Mouse (Mus musculus): Measurements from ENCODE around the gene Trim44. TPM values are rescaled to one million over a fixed set of nuclear protein-coding genes. Genes with fewer than 3 reads are reported as not detected.

Trim44 gene
- polyA plus RNA-seq, 1 experiment: 35.6 TPM

- no peak for DNase-seq
- Histone ChIP-seq H3K4me1 (replicated peaks; ENCODE audit: control insufficient read depth, insufficient read depth, low read length) (peaks cover 3% of the 10 kb centered on the region; the same call in 1 of the 2 replicates), H3K4me3 (ENCODE audit: control insufficient read depth, insufficient read depth, low read length) (no peak overlapping the region), H3K27me3 (ENCODE audit: control insufficient read depth, insufficient read depth, low read length) (no peaks in the 10 kb centered on the region), H3K27ac (ENCODE audit: control insufficient read depth, insufficient read depth, low read length) (no peak overlapping the region), H3K36me3 (ENCODE audit: control insufficient read depth, insufficient read depth, low read length) (peaks cover 4% of the 10 kb centered on the region; the same call in 1 of the 2 replicates)
- 85% methylated on average over 3 of the region's 3 CpGs for WGBS
- TF ChIP-seq CTCF (IDR thresholded peaks at IDR 0.05; ENCODE audit: borderline replicate concordance, control insufficient read depth, extremely low read depth, insufficient read depth, low read length, poor library complexity) (no peak), POLR2A (IDR thresholded peaks at IDR 0.05; ENCODE audit: control insufficient read depth, extremely low read depth, insufficient read depth, low read length, poor library complexity) (no peak)
Observed at GRCm38 (mm10) chr2:102383069-102383834, 24.4 kb downstream of the Trim44 start.

GRCm38 (mm10) chr2:102382519-102382918 lies 25.1 kb downstream of the Trim44 start:
- Histone ChIP-seq H3K27me3 (ENCODE audit: control insufficient read depth, insufficient read depth, low read length) (no peaks in the 10 kb centered on the region), H3K4me3 (ENCODE audit: control insufficient read depth, insufficient read depth, low read length) (no peak overlapping the region), H3K4me1 (replicated peaks; ENCODE audit: control insufficient read depth, insufficient read depth, low read length) (peaks cover 3% of the 10 kb centered on the region; the same call in 1 of the 2 replicates), H3K27ac (ENCODE audit: control insufficient read depth, insufficient read depth, low read length) (no peak overlapping the region), H3K36me3 (ENCODE audit: control insufficient read depth, insufficient read depth, low read length) (peaks cover 4% of the 10 kb centered on the region; the same call in 1 of the 2 replicates)
- 7% methylated on average over 3 of the region's 3 CpGs for WGBS
- TF ChIP-seq CTCF (IDR thresholded peaks at IDR 0.05; ENCODE audit: borderline replicate concordance, control insufficient read depth, extremely low read depth, insufficient read depth, low read length, poor library complexity) (no peak), POLR2A (IDR thresholded peaks at IDR 0.05; ENCODE audit: control insufficient read depth, extremely low read depth, insufficient read depth, low read length, poor library complexity) (no peak)
- DNase-seq: no peak

- peaks cover 3% of the 10 kb centered on the region; the same call in 1 of the 2 replicates for H3K4me1 ChIP-seq (replicated peaks; ENCODE audit: control insufficient read depth, insufficient read depth, low read length)
- TF ChIP-seq CTCF (IDR thresholded peaks at IDR 0.05; ENCODE audit: borderline replicate concordance, control insufficient read depth, extremely low read depth, insufficient read depth, low read length, poor library complexity): no peak
- TF ChIP-seq POLR2A (IDR thresholded peaks at IDR 0.05; ENCODE audit: control insufficient read depth, extremely low read depth, insufficient read depth, low read length, poor library complexity): no peak
- WGBS: 98% methylated on average over 2 of the region's 2 CpGs
- DNase-seq: no peak
- no peaks in the 10 kb centered on the region for H3K27me3 ChIP-seq (ENCODE audit: control insufficient read depth, insufficient read depth, low read length)
- H3K4me3 ChIP-seq (ENCODE audit: control insufficient read depth, insufficient read depth, low read length): no peak overlapping the region
- peaks cover 4% of the 10 kb centered on the region; the same call in 1 of the 2 replicates for H3K36me3 ChIP-seq (ENCODE audit: control insufficient read depth, insufficient read depth, low read length)
- H3K27ac ChIP-seq (ENCODE audit: control insufficient read depth, insufficient read depth, low read length): no peak overlapping the region
Observed at GRCm38 (mm10) chr2:102380581-102380980, 27.0 kb downstream of the Trim44 start.

GRCm38 (mm10) chr2:102378928-102379327 lies 28.7 kb downstream of the Trim44 start:
- DNase-seq: no peak
- TF ChIP-seq POLR2A (IDR thresholded peaks at IDR 0.05; ENCODE audit: control insufficient read depth, extremely low read depth, insufficient read depth, low read length, poor library complexity): no peak
- no peak for TF ChIP-seq CTCF (IDR thresholded peaks at IDR 0.05; ENCODE audit: borderline replicate concordance, control insufficient read depth, extremely low read depth, insufficient read depth, low read length, poor library complexity)
- H3K4me3 ChIP-seq (ENCODE audit: control insufficient read depth, insufficient read depth, low read length): no peak overlapping the region
- H3K27ac ChIP-seq (ENCODE audit: control insufficient read depth, insufficient read depth, low read length): no peak overlapping the region
- H3K36me3 ChIP-seq (ENCODE audit: control insufficient read depth, insufficient read depth, low read length): peaks cover 4% of the 10 kb centered on the region; the same call in 1 of the 2 replicates
- H3K4me1 ChIP-seq (replicated peaks; ENCODE audit: control insufficient read depth, insufficient read depth, low read length): no peaks in the 10 kb centered on the region
- H3K27me3 ChIP-seq (ENCODE audit: control insufficient read depth, insufficient read depth, low read length): no peaks in the 10 kb centered on the region
- 92% methylated on average over 1 of the region's 1 CpGs for WGBS

- H3K4me1 ChIP-seq (replicated peaks; ENCODE audit: control insufficient read depth, insufficient read depth, low read length): no peaks in the 10 kb centered on the region
- H3K27me3 ChIP-seq (ENCODE audit: control insufficient read depth, insufficient read depth, low read length): no peaks in the 10 kb centered on the region
- H3K36me3 ChIP-seq (ENCODE audit: control insufficient read depth, insufficient read depth, low read length): peaks cover 4% of the 10 kb centered on the region; the same call in 1 of the 2 replicates
- 94% methylated on average over 1 of the region's 1 CpGs for WGBS
- no peak overlapping the region for H3K27ac ChIP-seq (ENCODE audit: control insufficient read depth, insufficient read depth, low read length)
- no peak overlapping the region for H3K4me3 ChIP-seq (ENCODE audit: control insufficient read depth, insufficient read depth, low read length)
- no peak for DNase-seq
- TF ChIP-seq POLR2A (IDR thresholded peaks at IDR 0.05; ENCODE audit: control insufficient read depth, extremely low read depth, insufficient read depth, low read length, poor library complexity) (no peak), CTCF (IDR thresholded peaks at IDR 0.05; ENCODE audit: borderline replicate concordance, control insufficient read depth, extremely low read depth, insufficient read depth, low read length, poor library complexity) (no peak)
Observed at GRCm38 (mm10) chr2:102378381-102378780, 29.2 kb downstream of the Trim44 start.

- H3K27ac ChIP-seq (ENCODE audit: control insufficient read depth, insufficient read depth, low read length): no peak overlapping the region
- 97% methylated on average over 2 of the region's 2 CpGs for WGBS
- H3K4me1 ChIP-seq (replicated peaks; ENCODE audit: control insufficient read depth, insufficient read depth, low read length): no peaks in the 10 kb centered on the region
Observed at GRCm38 (mm10) chr2:102377370-102377769, 30.3 kb downstream of the Trim44 start.

More at GRCm38 (mm10) chr2:102377370-102377769, 30.3 kb downstream of the Trim44 start:
- H3K36me3 ChIP-seq (ENCODE audit: control insufficient read depth, insufficient read depth, low read length): peaks cover 4% of the 10 kb centered on the region; the same call in 1 of the 2 replicates
- no peak overlapping the region for H3K4me3 ChIP-seq (ENCODE audit: control insufficient read depth, insufficient read depth, low read length)
- DNase-seq: no peak
- TF ChIP-seq CTCF (IDR thresholded peaks at IDR 0.05; ENCODE audit: borderline replicate concordance, control insufficient read depth, extremely low read depth, insufficient read depth, low read length, poor library complexity) (no peak), POLR2A (IDR thresholded peaks at IDR 0.05; ENCODE audit: control insufficient read depth, extremely low read depth, insufficient read depth, low read length, poor library complexity) (no peak)
- no peaks in the 10 kb centered on the region for H3K27me3 ChIP-seq (ENCODE audit: control insufficient read depth, insufficient read depth, low read length)
